Mouse (Mus musculus) CH12.LX (cell line): ENCODE measurements at regions not wholly inside any gene's neighbourhood (a gene's known extent, or its start where the extent isn't known, plus 50 kb on each side); places are given as distances from the start of the nearest gene placed in this dataset.

ENCODE experiments used
- DNase-seq: peaks from one replicate; pipeline ENCODE4 v3.0.0-alpha.2; 2013; ENCODE audit errors: extremely low read depth
- H3K27ac ChIP-seq: 2 replicates; pipeline ENCODE4 v1.5.1; 2012; ENCODE audit warnings: low read depth, mild to moderate bottlenecking, control low read depth, moderate library complexity; ENCODE audit not compliant: insufficient read depth
- H3K27me3 ChIP-seq: replicated peaks from 2 replicates; pipeline ENCODE3; 2012; ENCODE audit warnings: inconsistent platforms
- H3K36me3 ChIP-seq, 2 experiments: replicated peaks in 1 of 2; 2 replicates each; pipeline versions ENCODE3 to v1.6.1; 2012; ENCODE audit warnings: inconsistent platforms in 1 of 2, low read length in 1 of 2, mild to moderate bottlenecking in 1 of 2, mixed read lengths in 1 of 2, moderate library complexity in 1 of 2; ENCODE audit not compliant: control insufficient read depth in 1 of 2, insufficient read depth in 1 of 2
- H3K4me1 ChIP-seq, 2 experiments: 2 replicates each; pipeline ENCODE4 v1.6.1; 2012; ENCODE audit warnings: inconsistent platforms in 1 of 2, moderate library complexity in 1 of 2; ENCODE audit not compliant: insufficient read depth in 2 of 2, control insufficient read depth in 1 of 2
- H3K4me2 ChIP-seq: 2 replicates; pipeline ENCODE4 v1.6.1; 2012; ENCODE audit warnings: low read depth, mild to moderate bottlenecking, control low read depth; ENCODE audit not compliant: poor library complexity, insufficient read depth, severe bottlenecking
- H3K4me3 ChIP-seq, 3 experiments: fragments of 150-350 bp in 1 of 3; sonication (generic) in 1 of 3; replicated peaks in 1 of 3; 2 replicates each; pipeline versions ENCODE3 to v1.5.1; 2011 to 2012; ENCODE audit warnings: low read depth in 2 of 3, low read length in 2 of 3, mild to moderate bottlenecking in 2 of 3, moderate library complexity in 2 of 3, control low read depth in 1 of 3, improper control_type of control experiment in 1 of 3, inconsistent platforms in 1 of 3, mixed read lengths in 1 of 3; ENCODE audit not compliant: poor library complexity in 1 of 3
- H3K79me2 ChIP-seq: replicated peaks from 2 replicates; pipeline ENCODE4 v1.6.1; 2012; ENCODE audit warnings: mild to moderate bottlenecking, moderate library complexity; ENCODE audit not compliant: control insufficient read depth, poor library complexity, insufficient read depth, severe bottlenecking; ENCODE audit errors: extremely low read depth
- H3K9ac ChIP-seq: 2 replicates; pipeline ENCODE4 v1.6.1; 2012; ENCODE audit warnings: low read depth, mild to moderate bottlenecking, control low read depth, moderate library complexity; ENCODE audit not compliant: insufficient read depth
- H3K9me3 ChIP-seq: replicated peaks from 2 replicates; pipeline ENCODE3; 2012; ENCODE audit warnings: low read length, inconsistent platforms, mixed read lengths
- CHD2 ChIP-seq: IDR thresholded peaks from 2 replicates; pipeline ENCODE4 v1.6.1; 2011; ENCODE audit warnings: low read length, improper control_type of control experiment
- CTCF ChIP-seq, 2 experiments: IDR thresholded peaks in 1 of 2; conservative IDR thresholded peaks in 1 of 2; 2 replicates each; pipeline ENCODE4 v1.5.1; 2011 to 2012; ENCODE audit warnings: low read depth in 2 of 2, low read length in 2 of 2, improper control_type of control experiment in 1 of 2, inconsistent platforms in 1 of 2, mild to moderate bottlenecking in 1 of 2, moderate library complexity in 1 of 2
- E2F4 ChIP-seq: IDR thresholded peaks from 2 replicates; pipeline ENCODE4 v1.6.1; 2011; ENCODE audit warnings: low read depth, low read length, improper control_type of control experiment; ENCODE audit not compliant: insufficient replicate concordance
- ELF1 ChIP-seq: IDR thresholded peaks from 2 replicates; pipeline ENCODE4 v1.6.1; 2014; ENCODE audit warnings: low read depth, mild to moderate bottlenecking, inconsistent platforms, low read length, improper control_type of control experiment
- EP300 ChIP-seq: IDR thresholded peaks from 2 replicates; pipeline ENCODE4 v1.6.1; 2011; ENCODE audit warnings: low read length, improper control_type of control experiment
- ETS1 ChIP-seq: conservative IDR thresholded peaks from 2 replicates; pipeline ENCODE4 v1.6.1; 2012; ENCODE audit warnings: low read depth, mild to moderate bottlenecking, inconsistent platforms, low read length, improper control_type of control experiment, moderate library complexity
- GABPA ChIP-seq: IDR thresholded peaks from 2 replicates; pipeline ENCODE4 v1.6.1; 2012; ENCODE audit warnings: low read depth, low read length, improper control_type of control experiment, inconsistent platforms; ENCODE audit not compliant: insufficient replicate concordance
- JUND ChIP-seq: conservative IDR thresholded peaks from 2 replicates; pipeline ENCODE4 v1.6.1; 2011; ENCODE audit warnings: low read depth, low read length, improper control_type of control experiment
- KAT2A ChIP-seq: IDR thresholded peaks from 2 replicates; pipeline ENCODE4 v1.6.1; 2012; ENCODE audit warnings: low read length, improper control_type of control experiment, inconsistent platforms; ENCODE audit not compliant: insufficient replicate concordance
- MEF2A ChIP-seq: IDR thresholded peaks from 2 replicates; pipeline ENCODE4 v1.6.1; 2014; ENCODE audit warnings: low read depth, mild to moderate bottlenecking, inconsistent platforms, low read length, improper control_type of control experiment, borderline replicate concordance
- MXI1 ChIP-seq: IDR thresholded peaks from 2 replicates; pipeline ENCODE4 v1.6.1; 2011; ENCODE audit warnings: mild to moderate bottlenecking, low read depth, low read length, improper control_type of control experiment
- MYC ChIP-seq: IDR thresholded peaks from 2 replicates; pipeline ENCODE4 v1.6.1; 2011; ENCODE audit warnings: low read depth, mild to moderate bottlenecking, improper control_type of control experiment, low read length
- NELFE ChIP-seq: IDR thresholded peaks from 2 replicates; pipeline ENCODE4 v1.6.1; 2011; ENCODE audit warnings: low read depth, low read length, improper control_type of control experiment
- POLR2AphosphoS2 ChIP-seq: IDR thresholded peaks from 2 replicates; pipeline ENCODE4 v1.6.1; 2011; ENCODE audit warnings: low read depth, low read length, improper control_type of control experiment
- RCOR1 ChIP-seq: conservative IDR thresholded peaks from 2 replicates; pipeline ENCODE4 v1.6.1; 2012; ENCODE audit warnings: low read depth, mild to moderate bottlenecking, inconsistent platforms, low read length, improper control_type of control experiment
- SIN3A ChIP-seq: IDR thresholded peaks from 2 replicates; pipeline ENCODE4 v1.6.1; 2012; ENCODE audit warnings: low read length, improper control_type of control experiment, inconsistent platforms
- UBTF ChIP-seq: IDR thresholded peaks from 2 replicates; pipeline ENCODE4 v1.6.1; 2012; ENCODE audit warnings: low read depth, mild to moderate bottlenecking, inconsistent platforms, low read length, improper control_type of control experiment, moderate library complexity
- USF1 ChIP-seq: IDR thresholded peaks from 2 replicates; pipeline ENCODE4 v1.6.1; 2014; ENCODE audit warnings: low read depth, mild to moderate bottlenecking, inconsistent platforms, low read length, improper control_type of control experiment
- ZMIZ1 ChIP-seq: IDR thresholded peaks from 2 replicates; pipeline ENCODE4 v1.6.1; 2012; ENCODE audit warnings: low read depth, mild to moderate bottlenecking, inconsistent platforms, low read length, improper control_type of control experiment
- ZNF384 ChIP-seq: IDR thresholded peaks from 2 replicates; pipeline ENCODE4 v1.6.1; 2012; ENCODE audit warnings: low read depth, low read length, improper control_type of control experiment, inconsistent platforms
- dilution Hi-C: fragments of 300-500 bp; cut with MboI; formaldehyde crosslinking; loops from 2 replicates; pipeline ENCODE4 v1.14.3; 2020; ENCODE audit warnings: low sequenced_read_pairs; ENCODE audit not compliant: extremely low pct_unique_long_range_greater_than_20kb, extremely low pct_ligation_motif_present
- in situ Hi-C: fragments of 300-500 bp; cut with MboI; formaldehyde crosslinking; loops from 3 replicates; pipeline ENCODE4 v1.14.3; 2019; ENCODE audit warnings: low sequenced_read_pairs, low pct_ligation_motif_present, low pct_unique_long_range_greater_than_20kb, mixed read lengths

- Histone ChIP-seq H3K4me1 (peaks cover 3 to 15% of the 10 kb centered on the region in 2 experiments; a peak in 3 of 4 replicates), H3K9me3 (no peaks in the 10 kb centered on the region)
Observed at GRCm38 (mm10) chr13:44250474-44251201, 466.1 kb downstream of the Cd83 start.

GRCm38 (mm10) chr13:44251503-44251902, 466.9 kb downstream of the Cd83 start:
- dilution Hi-C loops = no loop called here
- in situ Hi-C loops = no loop called here
- no peak for DNase-seq

More at GRCm38 (mm10) chr13:44250474-44251201, 466.1 kb downstream of the Cd83 start:
- Histone ChIP-seq H3K4me3 (no peak overlapping the region), H3K9ac (no peak overlapping the region), H3K27me3 (no peaks in the 10 kb centered on the region), H3K79me2 (no peaks in the 10 kb centered on the region), H3K4me2 (no peak overlapping the region), H3K36me3 (no peaks in the 10 kb centered on the region), H3K27ac (no peak overlapping the region)
- in situ Hi-C loops (no loop called here), dilution Hi-C loops (no loop called here)
- TF ChIP-seq E2F4 (no peak), ELF1 (no peak), ZNF384 (no peak), KAT2A (no peak), ETS1 (no peak), JUND (no peak), MEF2A (no peak), GABPA (no peak), ZMIZ1 (no peak), USF1 (no peak), RCOR1 (no peak), CTCF (conservative IDR thresholded peaks at IDR 0.05 in 1 of 2, IDR thresholded peaks at IDR 0.05 in 1 of 2; ENCODE audit: low read depth in 2 of 2, low read length in 2 of 2) (no peak)
- DNase-seq = no peak

More at GRCm38 (mm10) chr13:44251503-44251902, 466.9 kb downstream of the Cd83 start:
- Histone ChIP-seq H3K27ac (no peak overlapping the region), H3K79me2 (no peaks in the 10 kb centered on the region), H3K27me3 (no peaks in the 10 kb centered on the region), H3K4me3 (no peak overlapping the region)
- no peak for TF ChIP-seq CHD2
- TF ChIP-seq E2F4 = no peak
- no peak for TF ChIP-seq UBTF
- no peak for TF ChIP-seq KAT2A
- no peak for TF ChIP-seq MXI1
- no peak for TF ChIP-seq POLR2AphosphoS2
- no peak for TF ChIP-seq SIN3A
- TF ChIP-seq EP300 = no peak
- TF ChIP-seq MYC = no peak
- TF ChIP-seq NELFE = no peak
- TF ChIP-seq, all 38 proteins: peak for 0
- no peak overlapping the region for H3K9ac ChIP-seq
- peaks cover 3 to 10% of the 10 kb centered on the region in 2 experiments; a peak in 3 of 4 replicates for H3K4me1 ChIP-seq
- no peak overlapping the region for H3K4me2 ChIP-seq
- no peaks in the 10 kb centered on the region for H3K9me3 ChIP-seq
- H3K36me3 ChIP-seq = no peaks in the 10 kb centered on the region
